Mouse (Mus musculus): ENCODE measurements around the gene Ascc2. TPM values are rescaled to one million over a fixed set of nuclear protein-coding genes. Genes with fewer than 3 reads are reported as not detected.

The Ascc2 gene
- polyA plus RNA-seq, 1 experiment, result 33.4 TPM

DNA sequence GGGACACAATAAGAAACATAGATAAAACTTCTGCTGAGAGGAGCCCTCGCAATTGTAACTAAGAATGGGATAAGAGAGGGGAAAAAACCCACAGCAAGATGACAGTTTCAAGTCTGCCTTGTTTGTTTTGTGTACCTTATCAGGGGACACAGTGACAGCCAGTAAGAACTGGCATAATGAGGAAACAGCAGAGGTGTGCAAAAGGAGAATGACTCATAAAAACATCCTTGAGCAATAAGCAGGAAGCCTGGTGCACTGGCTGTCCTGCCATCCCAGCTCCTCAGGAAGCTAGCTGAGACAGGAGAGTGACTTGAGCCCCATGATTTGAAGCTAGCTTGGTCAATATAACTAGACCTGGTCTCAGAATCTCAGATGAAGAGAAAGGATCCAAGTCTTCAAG is 22.3 kb downstream of the Ascc2 start:
- Histone ChIP-seq H3K4me3 (ENCODE audit: low read depth, low read length) (no peak overlapping the region), H3K4me1 (ENCODE audit: control insufficient read depth, insufficient read depth, low read length) (peaks cover 1% of the 10 kb centered on the region), H3K27me3 (ENCODE audit: control insufficient read depth, insufficient read depth, low read length, poor library complexity, severe bottlenecking) (no peaks in the 10 kb centered on the region), H3K27ac (ENCODE audit: insufficient read depth, low read length) (no peak overlapping the region), H3K9ac (ENCODE audit: low read depth, poor library complexity, severe bottlenecking) (no peak overlapping the region), H3K36me3 (ENCODE audit: control insufficient read depth, insufficient read depth, low read length, poor library complexity, severe bottlenecking) (peaks cover 9% of the 10 kb centered on the region), H3K9me3 (replicated peaks; ENCODE audit: control insufficient read depth, insufficient read depth, low read length, poor library complexity, severe bottlenecking) (no peaks in the 10 kb centered on the region)
- no peak for TF ChIP-seq EP300 (IDR thresholded peaks at IDR 0.05; ENCODE audit: insufficient read depth, low read depth, low read length)
- TF ChIP-seq CTCF (IDR thresholded peaks at IDR 0.05; ENCODE audit: low read depth, low read length), result no peak
- TF ChIP-seq POLR2A (IDR thresholded peaks at IDR 0.05; ENCODE audit: insufficient read depth, low read length), result no peak

DNA sequence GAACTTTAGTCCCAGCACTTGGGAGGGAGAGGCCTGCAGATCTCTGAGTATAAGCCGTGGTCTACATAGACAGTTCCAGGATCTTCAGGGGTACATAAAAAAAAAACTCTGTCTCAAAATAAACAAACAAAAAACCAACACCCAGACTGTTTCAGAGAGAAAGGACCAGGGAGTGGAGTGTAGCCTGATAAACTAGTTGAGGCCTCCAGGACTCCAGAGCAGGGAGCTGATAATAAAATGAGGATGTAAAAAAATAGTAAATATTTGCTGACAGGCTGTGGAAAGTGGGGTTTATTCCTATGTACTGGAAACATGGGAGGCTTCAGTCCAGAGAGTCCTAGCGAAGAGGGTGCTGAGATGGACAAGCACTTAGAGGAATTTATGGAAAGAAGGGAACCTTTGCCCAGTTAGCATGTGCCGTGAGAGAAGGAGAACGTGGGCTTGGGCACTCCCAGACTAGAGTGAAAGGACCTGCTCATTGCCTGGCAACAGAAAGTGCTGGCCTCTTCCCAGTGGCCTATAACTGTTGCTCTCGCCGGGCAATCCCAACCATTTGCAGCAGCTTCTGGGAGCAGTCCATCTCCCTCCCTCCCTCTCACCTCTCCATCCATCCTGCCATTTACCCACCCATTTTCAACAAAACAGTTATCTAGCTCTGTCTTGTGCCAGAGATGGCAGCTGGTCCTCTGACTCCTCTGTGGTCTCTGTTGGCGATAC is 22.9 kb downstream of the Ascc2 start:
- Histone ChIP-seq H3K9me3 (replicated peaks; ENCODE audit: control insufficient read depth, insufficient read depth, low read length, poor library complexity, severe bottlenecking) (no peaks in the 10 kb centered on the region), H3K36me3 (ENCODE audit: control insufficient read depth, insufficient read depth, low read length, poor library complexity, severe bottlenecking) (peaks cover 9% of the 10 kb centered on the region), H3K4me3 (ENCODE audit: low read depth, low read length) (no peak overlapping the region), H3K4me1 (ENCODE audit: control insufficient read depth, insufficient read depth, low read length) (peaks cover 1% of the 10 kb centered on the region), H3K27me3 (ENCODE audit: control insufficient read depth, insufficient read depth, low read length, poor library complexity, severe bottlenecking) (no peaks in the 10 kb centered on the region), H3K9ac (ENCODE audit: low read depth, poor library complexity, severe bottlenecking) (no peak overlapping the region), H3K27ac (ENCODE audit: insufficient read depth, low read length) (no peak overlapping the region)
- TF ChIP-seq EP300 (IDR thresholded peaks at IDR 0.05; ENCODE audit: insufficient read depth, low read depth, low read length) (no peak), POLR2A (IDR thresholded peaks at IDR 0.05; ENCODE audit: insufficient read depth, low read length) (no peak), CTCF (IDR thresholded peaks at IDR 0.05; ENCODE audit: low read depth, low read length) (no peak)

DNA sequence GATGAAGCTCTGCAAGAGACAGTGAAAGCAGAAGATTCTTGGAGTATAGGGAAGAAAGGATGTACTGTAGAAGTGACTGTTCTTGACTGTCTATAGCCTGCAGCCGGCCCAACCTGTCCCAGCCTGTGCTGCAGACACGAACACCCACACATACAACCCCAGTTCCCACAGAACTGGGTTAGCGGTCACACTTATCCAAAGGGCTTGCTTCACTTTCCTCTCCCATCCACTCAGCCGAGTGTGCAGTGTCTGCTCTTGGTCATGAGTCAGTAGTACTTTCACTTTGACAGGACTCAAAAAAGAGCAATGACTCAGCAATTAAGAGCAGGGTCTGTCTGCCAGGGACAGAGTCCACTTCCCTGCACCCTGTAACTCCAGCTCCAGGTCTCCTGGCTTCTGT is 23.8 kb downstream of the Ascc2 start:
- Histone ChIP-seq H3K4me1 (ENCODE audit: control insufficient read depth, insufficient read depth, low read length) (no peaks in the 10 kb centered on the region), H3K4me3 (ENCODE audit: low read depth, low read length) (no peak overlapping the region), H3K36me3 (ENCODE audit: control insufficient read depth, insufficient read depth, low read length, poor library complexity, severe bottlenecking) (peaks cover 9% of the 10 kb centered on the region), H3K27ac (ENCODE audit: insufficient read depth, low read length) (no peak overlapping the region), H3K9me3 (replicated peaks; ENCODE audit: control insufficient read depth, insufficient read depth, low read length, poor library complexity, severe bottlenecking) (no peaks in the 10 kb centered on the region), H3K27me3 (ENCODE audit: control insufficient read depth, insufficient read depth, low read length, poor library complexity, severe bottlenecking) (no peaks in the 10 kb centered on the region), H3K9ac (ENCODE audit: low read depth, poor library complexity, severe bottlenecking) (no peak overlapping the region)
- no peak for TF ChIP-seq POLR2A (IDR thresholded peaks at IDR 0.05; ENCODE audit: insufficient read depth, low read length)
- TF ChIP-seq EP300 (IDR thresholded peaks at IDR 0.05; ENCODE audit: insufficient read depth, low read depth, low read length), result no peak
- TF ChIP-seq CTCF (IDR thresholded peaks at IDR 0.05; ENCODE audit: low read depth, low read length), result no peak

DNA sequence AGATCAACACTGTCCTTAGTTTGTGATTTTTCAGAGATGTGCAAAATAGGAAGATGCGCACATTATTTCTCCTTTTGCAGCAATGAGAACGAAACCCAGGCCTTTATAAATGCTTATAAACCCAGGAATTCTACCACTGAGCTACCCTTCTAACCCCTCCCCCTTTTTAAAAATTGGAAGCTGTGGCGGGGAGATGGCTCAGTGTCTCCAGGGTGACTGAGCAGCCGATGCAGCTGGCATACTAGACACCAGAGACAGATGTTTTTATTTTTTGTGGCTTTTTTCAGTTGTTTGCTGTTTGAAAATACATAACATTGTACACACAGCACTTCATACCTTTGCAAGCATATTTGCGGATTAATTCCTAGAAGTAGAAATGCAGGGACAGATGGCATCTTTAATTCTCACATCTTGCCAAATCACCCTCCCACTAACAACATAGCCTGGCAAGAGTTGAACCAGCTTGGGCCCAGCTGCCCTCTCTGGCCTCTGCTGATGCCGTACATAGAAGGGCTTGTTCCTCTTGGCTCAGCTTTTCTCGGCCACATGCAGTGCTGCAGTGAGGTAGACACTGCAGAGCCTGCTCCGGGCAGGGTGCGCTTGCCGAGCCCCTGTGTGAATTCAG is 24.4 kb downstream of the Ascc2 start:
- Histone ChIP-seq H3K4me1 (ENCODE audit: control insufficient read depth, insufficient read depth, low read length) (no peaks in the 10 kb centered on the region), H3K27me3 (ENCODE audit: control insufficient read depth, insufficient read depth, low read length, poor library complexity, severe bottlenecking) (no peaks in the 10 kb centered on the region), H3K36me3 (ENCODE audit: control insufficient read depth, insufficient read depth, low read length, poor library complexity, severe bottlenecking) (peaks cover 9% of the 10 kb centered on the region), H3K9me3 (replicated peaks; ENCODE audit: control insufficient read depth, insufficient read depth, low read length, poor library complexity, severe bottlenecking) (0 out of 2 replicates have a peak, but pooled peaks cover under 1% of the 10 kb centered on the region), H3K4me3 (ENCODE audit: low read depth, low read length) (no peak overlapping the region), H3K9ac (ENCODE audit: low read depth, poor library complexity, severe bottlenecking) (no peak overlapping the region), H3K27ac (ENCODE audit: insufficient read depth, low read length) (no peak overlapping the region)
- TF ChIP-seq EP300 (IDR thresholded peaks at IDR 0.05; ENCODE audit: insufficient read depth, low read depth, low read length) (no peak), CTCF (IDR thresholded peaks at IDR 0.05; ENCODE audit: low read depth, low read length) (no peak), POLR2A (IDR thresholded peaks at IDR 0.05; ENCODE audit: insufficient read depth, low read length) (no peak)

DNA sequence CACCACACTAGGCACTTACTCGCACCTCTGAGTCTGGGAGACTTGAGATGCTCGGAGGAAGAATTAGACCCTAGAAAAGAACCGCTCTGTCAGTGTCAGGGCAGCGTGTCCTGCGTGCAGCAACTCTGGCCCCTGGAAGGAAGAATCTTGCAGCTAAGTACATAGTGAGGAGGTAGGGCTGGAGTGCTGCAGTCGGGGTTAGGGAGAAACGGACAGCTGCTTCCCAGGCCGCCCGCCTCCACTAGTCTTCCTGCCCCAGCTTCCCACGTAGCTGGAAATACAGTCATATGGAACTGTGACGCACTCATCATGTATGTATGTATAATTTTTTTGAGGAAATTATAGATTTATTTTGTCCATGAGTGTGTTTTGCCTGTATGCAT is 24.9 kb downstream of the Ascc2 start:
- Histone ChIP-seq H3K36me3 (ENCODE audit: control insufficient read depth, insufficient read depth, low read length, poor library complexity, severe bottlenecking) (peaks cover 9% of the 10 kb centered on the region), H3K4me3 (ENCODE audit: low read depth, low read length) (no peak overlapping the region)
- TF ChIP-seq CTCF (IDR thresholded peaks at IDR 0.05; ENCODE audit: low read depth, low read length), result no peak
- TF ChIP-seq POLR2A (IDR thresholded peaks at IDR 0.05; ENCODE audit: insufficient read depth, low read length), result no peak
- TF ChIP-seq EP300 (IDR thresholded peaks at IDR 0.05; ENCODE audit: insufficient read depth, low read depth, low read length), result no peak

GRCm38 (mm10) chr11:4671736-4672135 is 34.2 kb downstream of the Ascc2 start:
- Histone ChIP-seq H3K4me3 (ENCODE audit: low read depth, low read length) (no peak overlapping the region), H3K36me3 (ENCODE audit: control insufficient read depth, insufficient read depth, low read length, poor library complexity, severe bottlenecking) (peaks cover 6% of the 10 kb centered on the region), H3K27ac (ENCODE audit: insufficient read depth, low read length) (no peak overlapping the region), H3K27me3 (ENCODE audit: control insufficient read depth, insufficient read depth, low read length, poor library complexity, severe bottlenecking) (no peaks in the 10 kb centered on the region), H3K9me3 (replicated peaks; ENCODE audit: control insufficient read depth, insufficient read depth, low read length, poor library complexity, severe bottlenecking) (peaks cover 4% of the 10 kb centered on the region; the same call in 1 of the 2 replicates), H3K9ac (ENCODE audit: low read depth, poor library complexity, severe bottlenecking) (no peak overlapping the region), H3K4me1 (ENCODE audit: control insufficient read depth, insufficient read depth, low read length) (no peaks in the 10 kb centered on the region)
- TF ChIP-seq POLR2A (IDR thresholded peaks at IDR 0.05; ENCODE audit: insufficient read depth, low read length), result no peak
- TF ChIP-seq CTCF (IDR thresholded peaks at IDR 0.05; ENCODE audit: low read depth, low read length), result no peak
- TF ChIP-seq EP300 (IDR thresholded peaks at IDR 0.05; ENCODE audit: insufficient read depth, low read depth, low read length), result no peak

More for the DNA sequence above, 24.9 kb downstream of the Ascc2 start:
- Histone ChIP-seq H3K9me3 (replicated peaks; ENCODE audit: control insufficient read depth, insufficient read depth, low read length, poor library complexity, severe bottlenecking) (peaks cover 4% of the 10 kb centered on the region; the same call in 1 of the 2 replicates), H3K4me1 (ENCODE audit: control insufficient read depth, insufficient read depth, low read length) (no peaks in the 10 kb centered on the region), H3K27ac (ENCODE audit: insufficient read depth, low read length) (no peak overlapping the region), H3K27me3 (ENCODE audit: control insufficient read depth, insufficient read depth, low read length, poor library complexity, severe bottlenecking) (no peaks in the 10 kb centered on the region), H3K9ac (ENCODE audit: low read depth, poor library complexity, severe bottlenecking) (no peak overlapping the region)

All from ES-Bruce4 (cell line).